Mouse (Mus musculus): Measurements from ENCODE around the gene Neurl2. TPM values are rescaled to one million over a fixed set of nuclear protein-coding genes. Genes with fewer than 3 reads are reported as not detected.

Gene Neurl2
- polyA plus RNA-seq, 1 experiment from 2014 or later, result 4.6 TPM

GRCm38 (mm10) chr2:164832032-164832747 lies 1.1 kb downstream of the Neurl2 start:
- ATAC-seq (ENCODE audit: low FRiP score, low TSS enrichment) (no peak; the same call in 1 of the 2 replicates), DNase-seq (ENCODE audit: low spot score) (no peak)
- H3K4me2 ChIP-seq (replicated peaks; ENCODE audit: low read depth), result peak overlapping the region; percentile 98
- WGBS, result 60% methylated on average over 16 of the region's 16 CpGs
- H3K27me3 ChIP-seq (ENCODE audit: control insufficient read depth, insufficient read depth, low read length), result no peaks in the 10 kb centered on the region
- peaks cover 2% of the 10 kb centered on the region; the same call in 1 of the 2 replicates for H3K4me1 ChIP-seq (replicated peaks; ENCODE audit: control insufficient read depth, insufficient read depth)
- no peaks in the 10 kb centered on the region for H3K9me3 ChIP-seq (ENCODE audit: control insufficient read depth, low read length)
- peak overlapping the region; percentile 84; the same call in 1 of the 2 replicates for H3K27ac ChIP-seq (replicated peaks)
- peaks cover 7% of the 10 kb centered on the region; the same call in 1 of the 2 replicates for H3K36me3 ChIP-seq (ENCODE audit: control insufficient read depth, insufficient read depth, low read length)
- peak overlapping the region; percentile 71; the same call in 1 of the 2 replicates for H3K9ac ChIP-seq (ENCODE audit: low read length)
- TF ChIP-seq EP300 (optimal IDR thresholded peaks at IDR 0.05), result no peak
- no peak for TF ChIP-seq CTCF (IDR thresholded peaks at IDR 0.05; ENCODE audit: low read depth)
- H3K4me3 ChIP-seq (ENCODE audit: low read depth, low read length), result peak overlapping the region; percentile 70

GRCm38 (mm10) chr2:164831029-164831428 lies 2.2 kb downstream of the Neurl2 start:
- ATAC-seq (ENCODE audit: low FRiP score, low TSS enrichment) (no peak), DNase-seq (ENCODE audit: low spot score) (no peak)
- Histone ChIP-seq H3K4me1 (replicated peaks; ENCODE audit: control insufficient read depth, insufficient read depth) (peaks cover 2% of the 10 kb centered on the region; the same call in 1 of the 2 replicates), H3K27me3 (ENCODE audit: control insufficient read depth, insufficient read depth, low read length) (no peaks in the 10 kb centered on the region), H3K9me3 (ENCODE audit: control insufficient read depth, low read length) (no peaks in the 10 kb centered on the region), H3K27ac (replicated peaks) (no peak overlapping the region), H3K4me3 (ENCODE audit: low read depth, low read length) (no peak overlapping the region), H3K9ac (ENCODE audit: low read length) (no peak overlapping the region), H3K4me2 (replicated peaks; ENCODE audit: low read depth) (no peak overlapping the region), H3K36me3 (ENCODE audit: control insufficient read depth, insufficient read depth, low read length) (peaks cover 7% of the 10 kb centered on the region; the same call in 1 of the 2 replicates)
- TF ChIP-seq CTCF (IDR thresholded peaks at IDR 0.05; ENCODE audit: low read depth) (no peak), EP300 (optimal IDR thresholded peaks at IDR 0.05) (no peak)
- WGBS, result 82% methylated on average over 10 of the region's 10 CpGs

GRCm38 (mm10) chr2:164829090-164829489 lies 4.2 kb downstream of the Neurl2 start:
- no peak for DNase-seq (ENCODE audit: low spot score)
- no peak overlapping the region for H3K27ac ChIP-seq (replicated peaks)
- H3K4me2 ChIP-seq (replicated peaks; ENCODE audit: low read depth), result no peak overlapping the region
- no peaks in the 10 kb centered on the region for H3K27me3 ChIP-seq (ENCODE audit: control insufficient read depth, insufficient read depth, low read length)
- TF ChIP-seq EP300 (optimal IDR thresholded peaks at IDR 0.05) (no peak), CTCF (IDR thresholded peaks at IDR 0.05; ENCODE audit: low read depth) (no peak)
- H3K9ac ChIP-seq (ENCODE audit: low read length), result no peak overlapping the region
- 0 out of 2 replicates have a peak, but pooled peaks cover 2% of the 10 kb centered on the region for H3K4me1 ChIP-seq (replicated peaks; ENCODE audit: control insufficient read depth, insufficient read depth)
- ATAC-seq (ENCODE audit: low FRiP score, low TSS enrichment), result no peak
- peaks cover 16% of the 10 kb centered on the region; the same call in 1 of the 2 replicates for H3K36me3 ChIP-seq (ENCODE audit: control insufficient read depth, insufficient read depth, low read length)
- WGBS, result 92% methylated on average over 1 of the region's 1 CpGs
- H3K9me3 ChIP-seq (ENCODE audit: control insufficient read depth, low read length), result no peaks in the 10 kb centered on the region
- H3K4me3 ChIP-seq (ENCODE audit: low read depth, low read length), result no peak overlapping the region

GRCm38 (mm10) chr2:164828437-164828836 lies 4.8 kb downstream of the Neurl2 start, which contains the start of gene Spata25:
Gene Spata25 (minus strand): TSS chr2:164828537.
- TF ChIP-seq EP300 (optimal IDR thresholded peaks at IDR 0.05) (no peak), CTCF (IDR thresholded peaks at IDR 0.05; ENCODE audit: low read depth) (no peak)
- no peak for ATAC-seq (ENCODE audit: low FRiP score, low TSS enrichment)
- Histone ChIP-seq H3K9me3 (ENCODE audit: control insufficient read depth, low read length) (no peaks in the 10 kb centered on the region), H3K27ac (replicated peaks) (no peak within 1 kb of the TSS), H3K27me3 (ENCODE audit: control insufficient read depth, insufficient read depth, low read length) (no peaks in the 10 kb centered on the region), H3K4me2 (replicated peaks; ENCODE audit: low read depth) (no peak within 1 kb of the TSS), H3K36me3 (ENCODE audit: control insufficient read depth, insufficient read depth, low read length) (peaks cover 16% of the 10 kb centered on the region; the same call in 1 of the 2 replicates), H3K9ac (ENCODE audit: low read length) (no peak within 1 kb of the TSS), H3K4me3 (ENCODE audit: low read depth, low read length) (no peak within 1 kb of the TSS), H3K4me1 (replicated peaks; ENCODE audit: control insufficient read depth, insufficient read depth) (0 out of 2 replicates have a peak, but pooled peaks cover 5% of the 10 kb centered on the region)
- WGBS, result 83% methylated on average over 6 of the region's 6 CpGs
- no peak for DNase-seq (ENCODE audit: low spot score)

- Histone ChIP-seq H3K27ac (replicated peaks) (no peak overlapping the region), H3K4me1 (replicated peaks; ENCODE audit: control insufficient read depth, insufficient read depth) (0 out of 2 replicates have a peak, but pooled peaks cover 2% of the 10 kb centered on the region), H3K4me3 (ENCODE audit: low read depth, low read length) (no peak overlapping the region), H3K4me2 (replicated peaks; ENCODE audit: low read depth) (no peak overlapping the region), H3K27me3 (ENCODE audit: control insufficient read depth, insufficient read depth, low read length) (no peaks in the 10 kb centered on the region), H3K9ac (ENCODE audit: low read length) (no peak overlapping the region), H3K9me3 (ENCODE audit: control insufficient read depth, low read length) (no peaks in the 10 kb centered on the region), H3K36me3 (ENCODE audit: control insufficient read depth, insufficient read depth, low read length) (peaks cover 16% of the 10 kb centered on the region; the same call in 1 of the 2 replicates)
- no peak for ATAC-seq (ENCODE audit: low FRiP score, low TSS enrichment)
- TF ChIP-seq EP300 (optimal IDR thresholded peaks at IDR 0.05) (no peak), CTCF (IDR thresholded peaks at IDR 0.05; ENCODE audit: low read depth) (no peak)
- no peak for DNase-seq (ENCODE audit: low spot score)
- WGBS, result 90% methylated on average over 15 of the region's 16 CpGs
These were observed 6.0 kb downstream of the Neurl2 start for GRCm38 (mm10) chr2:164827146-164827850.

Measured in stomach, postnatal 0 days (tissue).